Mouse (Mus musculus) left cerebral cortex, adult 2 months (tissue): ENCODE results near the gene Mast3. TPM values are rescaled to one million over a fixed set of nuclear protein-coding genes. Genes with fewer than 3 reads are reported as not detected.
"Not testable (repeated sequence)": the region's sequence is repeated elsewhere in the genome, so short reads cannot be mapped to it uniquely, and the experiment has no call there.

Source experiments
- DNase-seq, 2 experiments: peaks; one replicate each; pipeline ENCODE4 v3.0.0; 2021 to 2022; ENCODE audit warnings: low spot score in 2 of 2, mixed read lengths in 1 of 2; ENCODE audit errors: extremely low spot score in 1 of 2
- H3K27ac ChIP-seq: fragments of 200-600 bp; 2 replicates; pipeline ENCODE4 v1.8.1; 2022
- H3K4me3 ChIP-seq: fragments of 200-600 bp; 2 replicates; pipeline ENCODE4 v1.8.1; 2022
- CTCF ChIP-seq: fragments of 200-600 bp; IDR thresholded peaks from 2 replicates; pipeline ENCODE4 v1.8.1; 2022; ENCODE audit warnings: antibody characterized with exemption, mild to moderate bottlenecking, moderate library complexity
- intact Hi-C: fragments of 180-260 bp; cut with DNase I; formaldehyde crosslinking; loops from one replicate; pipeline ENCODE4 v1.15.1; 2025
- total RNA-seq, 2 experiments: library from RNA; stranded (reverse); gene quantifications; 2 replicates each; pipeline ENCODE4 v1.2.3; 2021

The Mast3 gene
- total RNA-seq, 2 experiments from 2014 or later = 369 to 386 TPM

DNA sequence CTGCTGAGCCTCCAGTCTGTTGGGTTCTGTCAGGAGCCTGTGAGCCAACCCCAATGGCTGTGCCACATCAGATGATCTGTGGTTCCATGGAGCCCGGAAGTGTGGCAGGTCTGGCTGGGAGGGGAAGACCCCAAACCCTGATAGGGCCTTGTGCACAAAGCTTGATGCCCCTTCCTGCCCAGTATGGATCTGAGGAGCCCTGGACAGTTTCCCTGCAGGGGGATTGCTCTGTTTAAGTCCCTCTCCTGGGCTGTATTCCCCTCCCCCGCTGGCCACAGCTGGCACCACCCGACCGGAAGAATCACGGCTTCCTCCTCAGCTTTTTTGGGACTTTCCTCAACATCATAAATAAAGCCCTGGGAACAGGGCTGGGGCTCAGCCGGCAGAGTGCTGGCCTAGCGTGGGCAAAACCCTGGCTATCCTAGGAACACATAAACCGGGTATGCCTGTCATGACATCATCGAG is 28.2 kb upstream of the Mast3 start:
- H3K27ac ChIP-seq = peak overlapping the region; percentile 55
- TF ChIP-seq CTCF = no peak
- DNase-seq = no peak
- intact Hi-C loops = no loop called here
- no peak overlapping the region for H3K4me3 ChIP-seq

DNA sequence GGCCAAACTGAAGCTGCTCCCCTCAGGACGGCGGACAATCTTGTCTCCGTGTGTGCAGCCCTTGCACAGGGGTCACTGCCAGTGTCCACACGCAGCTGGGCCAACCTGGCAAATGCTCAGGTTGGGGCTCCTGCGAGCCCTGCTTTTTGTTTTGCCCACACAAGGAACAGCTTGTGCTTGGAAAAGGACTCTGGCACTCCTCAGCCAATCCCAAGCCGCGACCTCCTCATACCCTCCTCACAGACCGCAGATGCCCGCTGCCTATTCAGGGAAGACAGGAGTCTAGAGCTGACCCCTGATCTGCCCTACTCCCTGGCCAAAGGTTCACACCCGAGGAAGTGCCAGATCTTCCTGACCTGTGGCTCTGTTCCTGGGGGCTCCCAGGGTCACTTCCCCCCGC is 27.5 kb upstream of the Mast3 start:
- DNase-seq = no peak
- intact Hi-C loops = no loop called here
- no peak overlapping the region for H3K27ac ChIP-seq
- no peak for TF ChIP-seq CTCF
- no peak overlapping the region for H3K4me3 ChIP-seq

DNA sequence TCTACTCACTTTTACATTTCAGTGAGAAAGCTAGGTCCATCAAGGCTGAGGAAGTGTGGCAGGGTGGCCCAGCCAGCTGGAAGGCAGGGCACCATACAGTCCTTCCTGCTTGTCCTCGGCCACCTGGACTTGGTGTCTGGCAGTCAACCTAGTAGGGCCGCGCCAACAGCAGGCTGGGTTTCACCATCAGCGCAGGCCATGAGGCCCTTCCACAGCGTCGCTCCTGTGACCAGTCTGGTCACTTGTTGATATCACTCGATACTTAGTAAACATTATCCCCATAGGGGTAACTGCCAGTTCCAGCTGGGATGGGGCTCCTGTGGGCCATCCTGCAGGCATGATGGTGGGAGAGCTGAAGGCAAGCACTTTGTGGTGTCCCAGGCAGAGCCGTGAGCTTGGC is 26.7 kb upstream of the Mast3 start:
- Histone ChIP-seq H3K27ac (no peak overlapping the region), H3K4me3 (no peak overlapping the region)
- intact Hi-C loops = no loop called here
- DNase-seq = no peak
- no peak for TF ChIP-seq CTCF

DNA sequence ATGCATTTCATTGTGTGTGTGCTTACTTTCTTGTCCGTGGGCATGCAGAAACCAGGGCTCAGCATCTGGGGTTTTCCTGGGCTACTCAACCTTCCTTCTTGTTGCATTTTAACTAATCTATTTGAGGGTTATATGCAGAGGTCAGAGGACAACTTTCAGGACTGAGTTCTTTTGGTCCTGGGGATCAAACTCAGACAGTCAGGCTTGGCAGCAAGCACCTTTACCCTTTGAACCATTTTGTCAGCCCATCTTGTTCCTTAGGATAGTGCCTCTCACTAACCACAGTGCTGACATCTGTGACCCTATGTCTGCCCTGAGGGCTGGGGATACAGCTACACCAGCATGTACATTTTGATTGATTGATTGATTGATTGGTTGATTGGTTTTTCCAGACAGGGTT is 22.9 kb upstream of the Mast3 start:
- Histone ChIP-seq H3K27ac (no peak overlapping the region), H3K4me3 (no peak overlapping the region)
- TF ChIP-seq CTCF = no peak
- intact Hi-C loops = no loop called here
- no peak for DNase-seq

DNA sequence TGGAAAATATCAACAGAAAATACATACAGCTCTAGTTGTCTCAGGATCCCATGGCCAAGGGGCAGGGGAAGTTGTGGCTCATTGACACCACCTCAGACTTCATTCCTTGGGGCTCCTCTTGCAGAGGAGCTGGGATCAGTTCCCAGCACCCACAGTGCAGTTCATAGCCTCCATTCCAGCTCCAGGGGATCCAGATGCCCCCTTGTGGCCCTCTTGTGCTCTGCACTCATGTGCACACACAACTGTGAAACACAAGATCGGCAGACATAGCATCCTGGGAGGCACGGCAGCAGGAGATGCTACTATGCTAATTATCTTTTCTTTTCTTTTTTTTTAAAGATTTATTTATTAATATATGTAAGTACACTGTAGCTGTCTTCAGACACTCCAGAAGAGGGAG is 22.2 kb upstream of the Mast3 start:
- no peak overlapping the region for H3K27ac ChIP-seq
- no peak overlapping the region for H3K4me3 ChIP-seq
- intact Hi-C loops = no loop called here
- DNase-seq = no peak
- TF ChIP-seq CTCF = peak; percentile 11

DNA sequence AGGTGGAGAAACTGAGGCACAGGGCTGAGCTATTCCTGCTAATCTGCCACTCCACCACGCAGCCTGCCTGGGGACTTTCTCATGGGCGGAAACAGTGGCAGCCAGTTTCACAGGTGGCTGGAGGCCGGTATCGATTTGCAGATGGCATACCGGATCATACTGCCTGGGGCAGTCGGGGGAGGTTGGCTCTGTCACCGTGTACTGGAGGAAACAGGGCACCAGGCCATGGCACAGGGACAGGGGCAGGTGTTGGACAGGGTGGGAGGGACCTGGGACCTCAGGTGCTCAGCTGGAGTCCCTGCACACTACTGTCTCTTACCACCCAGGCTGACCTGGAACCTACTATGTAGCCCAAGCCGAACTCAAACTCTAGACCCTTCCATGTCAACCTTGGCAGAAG is 21.0 kb upstream of the Mast3 start:
- no peak for DNase-seq
- H3K4me3 ChIP-seq = no peak overlapping the region
- TF ChIP-seq CTCF = no peak
- H3K27ac ChIP-seq = no peak overlapping the region
- intact Hi-C loops = no loop called here

DNA sequence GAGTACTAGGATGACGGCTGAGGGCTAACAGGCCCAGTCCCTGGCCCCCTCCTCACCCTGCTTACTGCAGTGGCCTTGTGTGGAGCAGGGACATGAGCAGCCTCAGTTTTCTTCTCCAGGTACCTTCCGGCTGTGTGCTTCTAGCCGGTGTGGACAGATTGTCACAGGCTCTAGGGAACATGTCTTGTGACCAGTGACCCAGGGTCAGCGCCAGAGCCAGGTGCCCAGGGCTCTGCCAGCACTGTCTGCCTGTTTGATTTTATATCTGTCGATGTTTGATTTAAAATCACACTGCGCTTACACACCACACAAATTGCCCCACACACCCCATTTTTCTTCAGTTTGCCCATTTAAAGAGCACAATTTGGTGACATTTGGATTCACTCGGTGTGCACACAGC is 18.9 kb upstream of the Mast3 start:
- intact Hi-C loops = no loop called here

DNA sequence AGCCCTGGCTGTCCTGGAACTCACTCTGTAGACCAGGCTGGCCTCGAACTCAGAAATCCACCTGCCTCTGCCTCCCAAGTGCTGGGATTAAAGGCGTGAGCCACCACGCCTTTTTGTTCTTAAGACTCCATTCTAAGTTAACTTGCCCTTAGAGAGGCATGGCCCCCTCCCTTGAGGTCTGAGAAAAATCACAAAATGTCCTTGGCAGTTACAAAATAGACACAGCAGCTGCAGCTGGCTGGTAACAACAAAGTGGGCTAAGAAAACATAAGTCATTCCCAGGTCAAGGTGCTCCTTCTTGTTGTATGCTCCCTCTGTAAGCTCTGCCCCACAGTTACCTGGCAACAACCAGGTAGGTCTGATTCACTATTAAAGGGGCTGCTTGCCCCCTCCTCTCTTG is 17.7 kb upstream of the Mast3 start:
- H3K4me3 ChIP-seq, DNase-seq, H3K27ac ChIP-seq: not testable (repeated sequence)
- intact Hi-C loops = loop anchor here (1.0 kb wide), 1 partner anchor 19 kb away; no protein-coding TSS in a partner anchor

More for the DNA sequence above, 18.9 kb upstream of the Mast3 start:
- no peak for TF ChIP-seq CTCF
- H3K4me3 ChIP-seq = no peak overlapping the region
- no peak overlapping the region for H3K27ac ChIP-seq
- DNase-seq = no peak

DNA sequence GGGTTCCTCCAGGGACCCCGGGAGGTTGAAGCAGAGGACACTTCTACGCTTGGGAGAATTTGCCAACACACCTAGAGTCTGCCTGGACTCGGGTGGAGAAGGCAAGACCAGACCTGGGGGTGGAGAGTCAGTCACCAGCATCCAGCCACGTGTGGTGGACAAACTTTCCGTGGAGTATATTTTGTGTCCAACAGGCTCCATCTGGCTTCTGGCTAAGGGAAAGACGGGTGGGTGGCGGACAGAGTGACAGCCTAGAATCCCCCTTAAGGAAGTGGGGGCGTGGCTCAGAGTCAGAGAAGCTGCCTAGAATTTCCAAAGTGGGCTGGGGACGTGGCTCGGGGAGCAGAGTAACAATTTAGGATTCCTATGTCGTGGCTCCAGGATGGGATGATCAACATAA is 17.1 kb upstream of the Mast3 start:
- TF ChIP-seq CTCF = no peak
- H3K4me3 ChIP-seq = no peak overlapping the region
- intact Hi-C loops = loop anchor here (1.0 kb wide), 1 partner anchor 19 kb away; no protein-coding TSS in a partner anchor
- no peak overlapping the region for H3K27ac ChIP-seq
- peak in 1 of 2 experiments; percentile 38 for DNase-seq

DNA sequence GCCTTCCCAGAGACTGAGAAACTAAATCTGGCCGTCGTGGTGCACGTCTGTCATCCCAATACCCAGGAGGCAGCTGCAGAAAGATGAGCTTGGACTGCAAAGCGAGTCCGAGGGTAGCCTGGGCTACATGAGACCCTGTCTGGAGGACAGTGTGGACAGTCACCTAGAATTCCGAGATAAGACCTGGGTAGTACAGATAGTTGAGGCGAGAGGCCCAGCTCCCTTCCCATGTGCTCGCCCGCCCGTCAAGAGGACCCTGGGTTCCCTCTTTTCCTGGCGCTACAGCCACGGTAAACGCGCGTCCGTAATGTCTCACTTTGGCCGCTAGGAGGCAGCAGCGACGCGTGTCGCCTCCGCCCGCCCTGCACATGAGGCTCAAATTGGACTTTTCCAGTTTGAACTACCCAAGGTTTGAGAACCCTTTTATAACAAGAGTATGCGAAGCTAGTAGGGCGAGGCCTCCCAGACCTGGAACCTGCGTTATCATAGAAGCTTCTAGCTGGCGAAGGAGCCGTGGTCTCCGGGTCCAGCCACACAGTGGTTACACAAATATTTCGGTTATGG is 16.6 kb upstream of the Mast3 start:
- peak; percentile 94 for TF ChIP-seq CTCF
- H3K4me3 ChIP-seq = no peak overlapping the region
- intact Hi-C loops = no loop called here
- DNase-seq = peak; percentile 62 to 74
- H3K27ac ChIP-seq = no peak overlapping the region

DNA sequence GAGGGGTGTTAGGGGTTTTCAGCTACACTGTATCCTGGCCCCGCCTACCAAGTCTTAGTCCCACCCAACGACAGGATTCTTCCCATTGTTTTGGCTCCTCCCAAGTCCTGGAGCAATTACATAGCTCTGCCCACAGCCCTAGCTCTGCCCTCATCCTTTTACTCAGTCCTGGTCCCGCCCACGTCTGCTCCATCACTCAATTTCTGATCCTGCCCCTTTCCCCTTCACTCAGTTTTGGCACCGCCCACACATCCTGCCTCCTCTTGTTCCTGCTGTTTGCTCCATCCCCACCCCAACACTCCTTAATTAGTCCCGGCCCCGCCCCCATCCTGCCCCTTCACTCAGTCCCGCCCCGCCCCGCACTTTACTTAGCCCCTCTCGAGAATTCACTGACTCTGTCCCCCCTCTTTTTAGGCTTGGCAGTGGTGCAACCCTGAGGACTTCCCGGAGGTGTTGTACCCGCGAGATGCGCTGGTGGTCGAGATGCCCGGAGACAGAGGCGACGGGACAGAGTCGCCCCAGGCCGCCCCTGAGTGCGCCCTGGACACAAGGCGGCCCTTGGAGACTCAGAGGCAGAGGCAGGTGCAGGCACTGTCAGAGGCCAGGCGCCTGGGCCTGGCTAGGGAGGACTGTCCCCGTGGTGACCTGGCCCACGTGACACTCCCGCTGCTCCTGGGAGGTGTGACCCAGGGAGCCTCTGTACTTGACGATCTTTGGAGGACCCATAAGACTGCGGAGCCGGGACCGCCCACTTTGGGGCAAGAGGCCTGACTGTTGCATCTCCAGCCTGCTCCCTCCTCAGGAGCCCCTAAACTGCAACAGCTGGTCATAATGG is 15.5 kb upstream of the Mast3 start:
- no peak for DNase-seq
- intact Hi-C loops = no loop called here
- TF ChIP-seq CTCF = no peak
- no peak overlapping the region for H3K27ac ChIP-seq
- H3K4me3 ChIP-seq = no peak overlapping the region

DNA sequence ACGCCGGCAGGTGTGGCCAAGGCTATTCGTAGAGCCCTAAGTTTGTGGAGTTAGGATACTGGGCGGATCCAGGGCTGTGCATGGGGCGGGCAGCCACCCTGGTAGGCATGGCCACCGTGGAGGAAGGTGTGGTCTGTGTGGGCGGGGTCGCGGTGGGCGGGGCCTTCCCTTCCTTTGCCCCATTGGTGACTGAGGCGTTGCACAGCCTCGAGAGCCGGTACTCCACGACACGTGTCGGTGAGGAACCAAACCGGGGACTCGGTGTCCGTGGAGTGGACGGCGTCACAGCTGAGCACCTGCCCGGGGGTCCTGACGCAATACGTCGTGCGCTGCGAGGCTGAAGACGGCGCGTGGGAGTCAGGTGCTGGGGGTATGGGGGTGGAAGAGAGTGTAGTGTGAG is 11.8 kb upstream of the Mast3 start:
- Histone ChIP-seq H3K27ac (no peak overlapping the region), H3K4me3 (peak overlapping the region; percentile 36)
- no peak for TF ChIP-seq CTCF
- intact Hi-C loops = no loop called here
- peak in 1 of 2 experiments; percentile 46 for DNase-seq

DNA sequence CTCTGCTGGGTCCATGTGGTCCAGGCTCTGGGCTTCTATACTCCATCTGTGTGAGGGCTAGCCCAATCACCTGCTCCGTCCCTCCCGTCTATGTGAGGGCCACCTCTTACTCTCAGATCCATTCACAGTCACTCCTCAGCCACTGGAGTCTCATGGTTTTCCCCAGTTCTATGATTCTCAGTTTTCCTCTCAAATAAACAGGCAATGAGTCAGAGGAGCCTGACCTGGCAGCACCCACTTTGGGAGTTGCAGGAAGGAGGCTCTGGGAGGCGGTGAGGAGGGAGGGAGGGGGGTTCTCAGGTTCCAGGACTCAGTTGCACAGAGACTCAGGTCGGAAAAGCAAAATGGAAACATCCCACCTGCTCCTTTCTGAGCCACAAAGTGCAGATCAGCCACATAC is 8.0 kb upstream of the Mast3 start:
- no peak overlapping the region for H3K27ac ChIP-seq
- no peak overlapping the region for H3K4me3 ChIP-seq
- no peak for DNase-seq
- intact Hi-C loops = no loop called here
- no peak for TF ChIP-seq CTCF
